Mouse (Mus musculus): ENCODE data around the gene Tnfaip2.

The Tnfaip2 gene

GRCm38 (mm10) chr12:111442309-111443010, at the start of gene Tnfaip2:
Tnfaip2 (plus strand) TSS chr12:111442469.
- in situ Hi-C loops (cut with MboI, MseI): loop anchor here (10.0 kb wide), 1 partner anchor 1472 kb away; no protein-coding TSS in a partner anchor

GRCm38 (mm10) chr12:111394008-111394407, 48.3 kb upstream of the Tnfaip2 start:
- in situ Hi-C loops (cut with MboI, MseI): no loop called here

- in situ Hi-C loops (cut with MboI, MseI): no loop called here
Observed at GRCm38 (mm10) chr12:111396997-111397396, 45.3 kb upstream of the Tnfaip2 start.

- in situ Hi-C loops (cut with MboI, MseI): loop anchor here (5.0 kb wide), 1 partner anchor 104 kb away; no protein-coding TSS in a partner anchor
Observed at GRCm38 (mm10) chr12:111401454-111402184, 40.6 kb upstream of the Tnfaip2 start.

GRCm38 (mm10) chr12:111404880-111405279, 37.4 kb upstream of the Tnfaip2 start:
- in situ Hi-C loops (cut with MboI, MseI): loop anchor here (5.0 kb wide), 1 partner anchor 108 kb away; no protein-coding TSS in a partner anchor

GRCm38 (mm10) chr12:111406622-111407021, 35.6 kb upstream of the Tnfaip2 start, which contains the start of gene Lbhd2:
Lbhd2 (plus strand) TSS chr12:111406809.
- in situ Hi-C loops (cut with MboI, MseI): no loop called here

- in situ Hi-C loops (cut with MboI, MseI): no loop called here
Observed at GRCm38 (mm10) chr12:111409583-111409982, 32.7 kb upstream of the Tnfaip2 start.

- in situ Hi-C loops (cut with MboI, MseI): no loop called here
Observed at GRCm38 (mm10) chr12:111411631-111412355, 30.5 kb upstream of the Tnfaip2 start.

- in situ Hi-C loops (cut with MboI, MseI): no loop called here
Observed at GRCm38 (mm10) chr12:111412581-111413284, 29.5 kb upstream of the Tnfaip2 start.

GRCm38 (mm10) chr12:111413300-111413699, 29.0 kb upstream of the Tnfaip2 start:
- in situ Hi-C loops (cut with MboI, MseI): no loop called here

- in situ Hi-C loops (cut with MboI, MseI): loop anchor here (5.0 kb wide), 2 partner anchors 40 to 100 kb away; no protein-coding TSS in a partner anchor
Observed at GRCm38 (mm10) chr12:111416921-111417779, 25.1 kb upstream of the Tnfaip2 start, which contains the start of gene Exoc3l4. Exoc3l4 (plus strand) TSS chr12:111417017.

- in situ Hi-C loops (cut with MboI, MseI): loop anchor here (5.0 kb wide), 2 partner anchors 37 to 97 kb away; no protein-coding TSS in a partner anchor
Observed at GRCm38 (mm10) chr12:111419918-111420317, 22.4 kb upstream of the Tnfaip2 start.

- in situ Hi-C loops (cut with MboI, MseI): no loop called here
Observed at GRCm38 (mm10) chr12:111420946-111421709, 21.1 kb upstream of the Tnfaip2 start.

GRCm38 (mm10) chr12:111422852-111423251, 19.4 kb upstream of the Tnfaip2 start:
- in situ Hi-C loops (cut with MboI, MseI): no loop called here

- in situ Hi-C loops (cut with MboI, MseI): no loop called here
Observed at GRCm38 (mm10) chr12:111423570-111424129, 18.6 kb upstream of the Tnfaip2 start.

GRCm38 (mm10) chr12:111424547-111424946, 17.7 kb upstream of the Tnfaip2 start:
- in situ Hi-C loops (cut with MboI, MseI): no loop called here

- in situ Hi-C loops (cut with MboI, MseI): loop anchor here (5.0 kb wide), 1 partner anchor 932 kb away; no protein-coding TSS in a partner anchor
Observed at GRCm38 (mm10) chr12:111425258-111425657, 17.0 kb upstream of the Tnfaip2 start.

GRCm38 (mm10) chr12:111425789-111426460, 16.3 kb upstream of the Tnfaip2 start:
- in situ Hi-C loops (cut with MboI, MseI): loop anchor here (5.0 kb wide), 1 partner anchor 931 kb away; no protein-coding TSS in a partner anchor

Measured in T-helper 2 cell (primary cell).